Mouse (Mus musculus) lung, postnatal 0 days (tissue): ENCODE measurements around the gene Rpl23.

Source experiments
- CTCF ChIP-seq: IDR thresholded peaks from 2 replicates; pipeline ENCODE4 v1.5.1; 2016; ENCODE audit warnings: antibody characterized with exemption, mild to moderate bottlenecking
- EP300 ChIP-seq: IDR thresholded peaks from 2 replicates; pipeline ENCODE4 v1.6.1; 2016; ENCODE audit warnings: antibody characterized with exemption, mild to moderate bottlenecking, control low read depth

DNA sequence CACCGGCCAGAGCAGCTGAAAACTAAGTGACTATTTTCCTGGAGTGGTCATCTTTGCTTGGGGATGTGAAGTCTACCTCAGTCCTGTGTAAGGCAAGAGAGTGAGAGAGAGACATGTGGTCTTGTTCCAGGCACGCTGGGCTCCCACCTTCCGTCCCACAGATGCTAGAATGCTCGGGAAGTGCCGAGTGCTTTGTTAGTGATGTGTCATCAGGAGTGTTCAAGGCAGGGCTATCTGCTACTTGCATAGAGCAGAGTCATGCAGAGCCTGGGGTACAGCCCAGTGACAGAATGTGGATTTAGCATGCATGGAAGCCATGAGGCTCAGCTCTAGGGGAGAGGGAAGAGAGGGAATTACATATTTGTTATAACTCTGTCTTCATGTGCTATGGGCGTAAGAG lies 45.4 kb upstream of the Rpl23 start:
- TF ChIP-seq CTCF, result no peak
- no peak for TF ChIP-seq EP300
